Mouse (Mus musculus) G1E (cell line): ENCODE measurements around the gene Clec4f. TPM values are rescaled to one million over a fixed set of nuclear protein-coding genes. Genes with fewer than 3 reads are reported as not detected.
"Not testable (repeated sequence)": the region's sequence is repeated elsewhere in the genome, so short reads cannot be mapped to it uniquely, and the experiment has no call there.

ENCODE experiments used
- ATAC-seq: 2 replicates; pipeline ENCODE4 v1.8.0; 2016; ENCODE audit warnings: mild to moderate bottlenecking; ENCODE audit not compliant: insufficient number of reproducible peaks, poor library complexity, low FRiP score, severe bottlenecking; ENCODE audit errors: extremely low read depth
- DNase-seq: peaks from one replicate; pipeline ENCODE4 v3.0.0; 2012; ENCODE audit warnings: low spot score
- H3K27me3 ChIP-seq: 2 replicates; pipeline ENCODE4 v1.6.1; 2012; ENCODE audit warnings: mild to moderate bottlenecking, low read length, inconsistent platforms; ENCODE audit not compliant: insufficient read depth
- H3K36me3 ChIP-seq: replicated peaks from 2 replicates; pipeline ENCODE3; 2012; ENCODE audit warnings: mild to moderate bottlenecking, inconsistent platforms
- H3K4me1 ChIP-seq: 2 replicates; pipeline ENCODE4 v1.6.1; 2012; ENCODE audit warnings: low read depth, low read length, inconsistent platforms, mixed read lengths; ENCODE audit not compliant: insufficient read depth
- H3K4me3 ChIP-seq: 2 replicates; pipeline ENCODE4 v1.5.1; 2012; ENCODE audit warnings: low read depth, mild to moderate bottlenecking, inconsistent platforms, low read length, moderate library complexity, mixed read lengths
- H3K9me3 ChIP-seq: replicated peaks from 2 replicates; pipeline ENCODE4 v1.6.1; 2012; ENCODE audit warnings: inconsistent platforms
- CTCF ChIP-seq: IDR thresholded peaks from 2 replicates; pipeline ENCODE4 v1.5.1; 2012; ENCODE audit warnings: low read depth, low read length, inconsistent platforms, mixed read lengths
- GATA1 ChIP-seq: IDR thresholded peaks from 2 replicates; pipeline ENCODE4 v1.6.1; 2012; ENCODE audit warnings: borderline replicate concordance, low read length, inconsistent platforms, mixed read lengths
- GATA2 ChIP-seq: IDR thresholded peaks from 2 replicates; pipeline ENCODE4 v1.6.1; 2012; ENCODE audit warnings: low read depth, low read length, inconsistent platforms, borderline replicate concordance
- POLR2AphosphoS5 ChIP-seq: IDR thresholded peaks from 2 replicates; pipeline ENCODE4 v1.6.1; 2012; ENCODE audit warnings: low read depth, low read length, inconsistent platforms; ENCODE audit not compliant: insufficient replicate concordance
- TAL1 ChIP-seq: conservative IDR thresholded peaks from 2 replicates; pipeline ENCODE4 v1.6.1; 2012; ENCODE audit warnings: low read depth, low read length, inconsistent platforms, mixed read lengths
- polyA plus RNA-seq: library from polyadenylated mRNA; stranded (reverse); fragments of >175 nt; gene quantifications from 2 replicates; pipeline ENCODE4 v1.2.3, GENCODE M21; 2012
- total RNA-seq, 2 experiments: library from RNA; stranded (forward) in 1 of 2; stranded (reverse) in 1 of 2; fragments of 200-1000 nt in 1 of 2; fragments of >200 nt in 1 of 2; fragmentation: Nextera tagmentation in 1 of 2; gene quantifications; 2 replicates each; pipeline ENCODE4 v1.2.3; 2014 to 2017

Gene Clec4f
- total and polyA plus RNA-seq, 3 experiments = 0.05 TPM; not detected in 2

DNA sequence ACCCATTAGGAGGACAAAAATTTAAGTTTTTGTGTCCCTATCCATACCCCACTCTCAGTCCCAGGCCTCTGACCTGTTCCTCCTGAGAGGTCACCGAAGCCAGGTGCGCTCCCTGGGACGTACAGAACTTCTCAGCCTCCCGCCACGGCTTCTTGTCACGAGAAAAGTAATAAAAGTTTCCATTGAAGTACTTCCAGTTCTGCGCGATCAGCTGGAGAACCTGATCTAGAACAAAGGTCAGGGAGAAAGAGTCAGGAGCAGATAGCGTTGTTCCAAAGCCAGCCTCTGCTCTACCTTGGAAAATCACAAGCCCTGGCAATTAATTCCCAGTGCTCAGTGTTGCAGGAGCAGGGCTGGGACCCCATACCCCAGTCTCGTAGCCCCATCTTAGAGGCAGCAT is 9.3 kb downstream of the Clec4f start:
- no peak for DNase-seq
- ATAC-seq = no peak
- Histone ChIP-seq H3K36me3 (no peaks in the 10 kb centered on the region), H3K9me3 (no peaks in the 10 kb centered on the region), H3K4me3 (no peak overlapping the region), H3K27me3 (peaks cover 28% of the 10 kb centered on the region), H3K4me1 (no peaks in the 10 kb centered on the region)
- TF ChIP-seq POLR2AphosphoS5 = no peak
- no peak for TF ChIP-seq GATA1
- no peak for TF ChIP-seq CTCF
- TF ChIP-seq GATA2 = no peak
- TF ChIP-seq TAL1 = no peak

DNA sequence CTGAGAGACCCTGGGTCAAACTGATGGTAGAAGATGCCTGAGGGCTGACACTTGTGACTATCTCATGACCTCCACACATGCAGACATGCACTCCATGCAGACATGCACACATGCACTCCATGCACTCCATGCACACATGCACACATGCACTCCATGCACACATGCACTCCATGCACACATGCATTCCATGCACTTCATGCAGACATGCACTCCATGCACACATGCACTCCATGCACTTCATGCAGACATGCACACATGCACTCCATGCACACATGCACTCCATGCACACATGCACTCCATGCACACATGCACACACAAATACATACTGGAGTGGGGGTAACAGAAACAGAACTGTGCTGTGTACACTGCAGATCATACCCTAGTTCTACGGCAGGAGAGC is 20.7 kb downstream of the Clec4f start:
- no peaks in the 10 kb centered on the region for H3K36me3 ChIP-seq
- H3K9me3 ChIP-seq = no peaks in the 10 kb centered on the region
- DNase-seq = no peak
- H3K4me1 ChIP-seq = no peaks in the 10 kb centered on the region
- ATAC-seq = no peak
- peaks cover 24% of the 10 kb centered on the region for H3K27me3 ChIP-seq
- H3K4me3 ChIP-seq = peak overlapping the region; percentile 10; the same call in 1 of the 2 replicates
- no peak for TF ChIP-seq GATA1
- TF ChIP-seq POLR2AphosphoS5 = no peak; the same call in 1 of the 2 replicates
- no peak for TF ChIP-seq TAL1
- TF ChIP-seq CTCF = no peak
- no peak for TF ChIP-seq GATA2

DNA sequence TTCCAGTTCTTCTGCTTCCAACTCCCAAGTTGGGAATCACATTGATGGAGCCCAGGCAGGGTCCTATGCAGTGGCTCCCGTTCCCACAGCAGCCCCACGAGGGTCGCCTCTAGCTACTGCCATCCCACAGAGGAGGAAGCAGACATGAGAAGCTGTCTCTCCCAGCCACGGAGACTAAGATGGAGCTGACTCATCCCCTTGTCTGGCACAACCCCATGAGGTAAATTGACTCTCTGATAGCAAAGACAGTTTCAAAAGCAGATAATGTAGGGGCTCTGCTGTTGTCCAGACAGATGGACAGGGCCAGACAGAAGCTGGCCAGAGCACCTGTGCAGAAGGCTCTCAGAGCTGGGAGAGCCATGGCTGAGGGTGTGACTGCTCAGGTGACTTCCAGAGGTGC is 21.4 kb downstream of the Clec4f start:
- not testable (repeated sequence) for H3K36me3 ChIP-seq, DNase-seq, H3K4me3 ChIP-seq, ATAC-seq, H3K9me3 ChIP-seq, H3K4me1 ChIP-seq
- peaks cover 24% of the 10 kb centered on the region for H3K27me3 ChIP-seq

DNA sequence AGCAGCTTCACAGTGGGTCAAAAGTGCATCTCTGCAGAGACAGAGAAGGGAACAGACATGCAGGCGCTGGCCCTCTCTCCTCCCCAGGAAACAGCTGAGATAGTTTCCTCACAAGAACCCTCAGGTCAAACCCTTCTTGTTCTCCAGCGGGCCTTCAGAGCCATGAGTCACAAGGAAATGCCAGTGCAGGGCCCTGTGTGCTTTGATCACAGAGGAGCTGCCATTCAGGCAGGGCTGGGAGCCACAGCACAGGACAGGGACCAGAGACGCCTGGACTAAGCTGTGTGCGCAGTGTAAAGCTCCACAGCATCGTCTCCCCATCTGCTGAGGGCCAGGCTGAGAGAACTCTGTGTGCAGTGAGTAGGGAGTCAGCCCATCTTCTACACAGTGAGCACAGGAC is 21.9 kb downstream of the Clec4f start:
- not testable (repeated sequence) for ATAC-seq, H3K9me3 ChIP-seq, H3K4me1 ChIP-seq, DNase-seq, H3K4me3 ChIP-seq, H3K36me3 ChIP-seq
- H3K27me3 ChIP-seq = peaks cover 24% of the 10 kb centered on the region

DNA sequence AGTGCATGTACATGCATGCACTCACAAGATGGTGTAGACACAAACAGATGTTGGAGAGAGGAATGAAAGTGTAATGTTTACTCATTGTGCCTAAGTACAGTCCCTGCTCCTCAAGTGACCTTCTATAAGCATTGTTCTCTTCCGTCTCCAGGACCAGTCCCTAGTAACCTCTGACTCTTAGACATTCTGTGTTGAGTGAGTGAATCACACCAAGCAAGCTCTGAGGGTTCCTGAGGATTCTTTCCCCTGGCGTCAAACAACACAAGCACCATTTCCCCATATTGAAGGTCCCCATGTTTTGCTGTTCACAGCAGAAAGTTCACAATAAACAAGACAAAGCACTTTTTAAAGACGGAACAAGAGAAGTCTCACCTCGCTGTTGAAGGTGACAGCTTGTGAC is 24.2 kb downstream of the Clec4f start:
- ATAC-seq = no peak
- Histone ChIP-seq H3K4me1 (no peaks in the 10 kb centered on the region), H3K9me3 (no peaks in the 10 kb centered on the region), H3K36me3 (no peaks in the 10 kb centered on the region), H3K4me3 (no peak overlapping the region; the same call in 1 of the 2 replicates), H3K27me3 (peaks cover 26% of the 10 kb centered on the region)
- TF ChIP-seq TAL1 (no peak), GATA2 (no peak), CTCF (no peak), GATA1 (no peak), POLR2AphosphoS5 (no peak)
- no peak for DNase-seq

DNA sequence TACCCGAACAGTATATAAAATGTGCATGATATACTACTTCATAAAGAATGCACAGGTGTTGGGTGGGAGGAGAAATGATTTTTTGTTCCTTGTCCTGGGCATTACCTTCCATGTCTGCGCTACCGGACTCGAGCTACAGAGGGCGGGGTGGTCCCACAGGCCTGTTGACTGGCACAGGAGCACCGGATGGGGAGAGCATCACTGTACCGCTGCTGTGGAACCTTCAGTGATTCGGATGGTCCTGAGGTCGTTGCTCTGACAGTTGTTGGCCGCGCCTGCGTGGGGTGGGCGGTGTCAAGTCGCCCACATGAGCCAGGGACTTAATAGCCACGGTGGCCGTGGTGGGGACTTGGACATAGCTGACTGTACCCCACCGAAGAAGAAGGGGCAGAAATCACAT is 29.2 kb downstream of the Clec4f start:
- no peaks in the 10 kb centered on the region for H3K4me1 ChIP-seq
- H3K4me3 ChIP-seq = no peak overlapping the region
- no peaks in the 10 kb centered on the region for H3K36me3 ChIP-seq
- TF ChIP-seq GATA2 = no peak
- no peak for TF ChIP-seq GATA1
- TF ChIP-seq TAL1 = no peak
- TF ChIP-seq POLR2AphosphoS5 = no peak
- no peak for TF ChIP-seq CTCF
- DNase-seq = no peak
- ATAC-seq = no peak
- H3K9me3 ChIP-seq = no peaks in the 10 kb centered on the region
- H3K27me3 ChIP-seq = peaks cover 19% of the 10 kb centered on the region

DNA sequence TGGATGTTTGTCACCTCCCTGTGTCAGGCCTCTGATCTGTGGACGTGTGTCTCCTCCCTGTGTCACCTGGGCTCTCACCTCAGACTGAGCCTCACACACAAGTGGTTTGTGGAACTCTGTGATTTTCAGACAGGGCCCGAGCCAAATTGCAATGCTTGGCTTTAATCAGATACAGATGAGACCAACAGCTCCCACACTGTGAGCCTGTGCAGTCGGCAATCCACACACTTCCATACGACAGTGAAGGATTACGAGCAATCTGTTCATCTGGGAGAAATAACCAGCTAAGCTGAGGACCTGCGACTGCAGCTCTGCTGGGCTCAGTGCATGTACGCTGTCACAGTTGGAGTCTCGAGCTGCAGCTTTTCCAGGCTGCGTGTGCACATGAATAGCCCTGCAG is 36.0 kb downstream of the Clec4f start:
- no peaks in the 10 kb centered on the region for H3K36me3 ChIP-seq
- H3K4me3 ChIP-seq = no peak overlapping the region
- ATAC-seq (no peak), DNase-seq (no peak)
- no peaks in the 10 kb centered on the region for H3K9me3 ChIP-seq
- peaks cover 26% of the 10 kb centered on the region for H3K27me3 ChIP-seq
- no peaks in the 10 kb centered on the region for H3K4me1 ChIP-seq
- TF ChIP-seq GATA2 (no peak), GATA1 (no peak), TAL1 (no peak), CTCF (no peak), POLR2AphosphoS5 (no peak)
